ENCODE assay signal across 9 mouse cellular contexts in the genomic region with DNA sequence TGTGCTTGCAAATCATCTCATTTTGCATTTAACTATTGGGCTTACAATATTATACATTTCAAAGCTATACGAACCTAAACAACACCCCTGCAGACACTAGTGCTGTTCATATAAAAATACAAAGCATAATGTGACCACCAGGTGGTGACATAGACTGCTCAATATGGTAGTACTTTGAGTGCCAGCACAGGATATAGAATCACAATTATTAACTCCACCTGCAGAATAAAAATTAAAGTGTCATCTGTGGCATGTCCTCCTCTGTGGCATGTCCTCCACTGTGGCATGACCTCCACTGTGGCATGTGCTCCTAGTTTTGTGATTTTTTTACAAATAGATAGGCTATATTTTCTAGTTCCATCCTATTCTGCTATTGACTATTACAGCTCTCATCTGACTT.
DNase-seq lines count a peak whose midpoint lies in the region; ATAC-seq and TF ChIP-seq lines count a peak whose summit lies in the region.
"Had no signal": no experiment of that assay in that cellular context is flagged by ENCODE, and none has a peak within 500 bp of the region (broad histone marks: within the 10 kb centered on the region; RNA-seq: fewer than 3 reads in every experiment).

No protein-coding gene starts in this region.

- no peak overlapping the region for H3K4me2 ChIP-seq in hindbrain, postnatal 0 days (ENCODE audit: low read depth, low read length)

- no peaks in the 10 kb centered on the region for H3K4me1 ChIP-seq in hindbrain, postnatal 0 days (ENCODE audit: insufficient read depth, low read length)

- 45% methylated on average over 1 of the region's 1 CpGs for WGBS in hindbrain, postnatal 0 days

- no peak overlapping the region for H3K4me3 ChIP-seq in hindbrain, postnatal 0 days (ENCODE audit: low read length)

- no peaks in the 10 kb centered on the region for H3K27me3 ChIP-seq in hindbrain, postnatal 0 days (ENCODE audit: insufficient read depth, low read length)

- no peaks in the 10 kb centered on the region for H3K9me3 ChIP-seq in hindbrain, postnatal 0 days (ENCODE audit: low read length)

- peak; percentile 75 for TF ChIP-seq CTCF in hindbrain, postnatal 0 days (IDR thresholded peaks at IDR 0.05; ENCODE audit: low read depth)

- H3K27ac ChIP-seq in hindbrain, postnatal 0 days: no peak overlapping the region
- H3K27ac ChIP-seq: macrophage had no signal

- ATAC-seq in hindbrain, postnatal 0 days: peak; percentile 76

- no peak overlapping the region for H3K9ac ChIP-seq in hindbrain, postnatal 0 days (replicated peaks; ENCODE audit: low read length)

- H3K36me3 ChIP-seq in hindbrain, postnatal 0 days (ENCODE audit: insufficient read depth, low read length): no peaks in the 10 kb centered on the region

- peak; percentile 26 for DNase-seq in left cerebral cortex, adult 11 months (ENCODE audit: low spot score)
- no peak for DNase-seq in left cerebral cortex, adult 8-10 months (ENCODE audit: low spot score in 2 of 2)
- peak; percentile 38 for DNase-seq in ES-CJ7 (ENCODE audit: low read depth, low spot score)
- DNase-seq in brain, adult 2 months (ENCODE audit: low read depth, low spot score): peak; percentile 63
- peak; percentile 81 for DNase-seq in hindbrain, postnatal 0 days (ENCODE audit: low spot score)
- peak; percentile 69 for DNase-seq in lung, postnatal 36 days
- DNase-seq in telencephalon, adult 2 months (ENCODE audit: low read depth, low spot score): peak; percentile 24
- DNase-seq in spleen, postnatal 14 days (ENCODE audit: low spot score in 2 of 2): no peak

Comparison
In these comparisons a context has a peak if more than half of its experiments do, and no peak if none do; other contexts are left out.
1. DNase-seq: peak in left cerebral cortex, adult 11 months (single experiment), ES-CJ7 (single experiment), brain, adult 2 months (single experiment), hindbrain, postnatal 0 days (single experiment), lung, postnatal 36 days (single experiment) and telencephalon, adult 2 months (single experiment); none in left cerebral cortex, adult 8-10 months (0 of 2) and spleen, postnatal 14 days (0 of 2).